Mouse (Mus musculus): ENCODE measurements at regions not wholly inside any gene's neighbourhood (a gene's known extent, or its start where the extent isn't known, plus 50 kb on each side); places are given as distances from the start of the nearest gene placed in this dataset.

- no peak for TF ChIP-seq POLR2A (IDR thresholded peaks at IDR 0.05; ENCODE audit: insufficient read depth, low read length)
- TF ChIP-seq CTCF (IDR thresholded peaks at IDR 0.05; ENCODE audit: low read depth, low read length) = no peak
These were observed 1395.5 kb upstream of the Cdh20 start for GRCm38 (mm10) chr1:103372811-103373210.
